Mouse (Mus musculus) ZHBTc4 (cell line): Measurements from ENCODE around the gene Ccdc54.

ENCODE experiments used
- DNase-seq: peaks from one replicate; pipeline ENCODE4 v3.0.0-alpha.2; 2011; ENCODE audit warnings: low read depth, low spot score

The Ccdc54 gene

GRCm38 (mm10) chr16:50542554-50543333 lies 48.2 kb downstream of the Ccdc54 start:
- DNase-seq: peak; percentile 18
